Mouse (Mus musculus): ENCODE measurements around the gene Pycr1.

DNA sequence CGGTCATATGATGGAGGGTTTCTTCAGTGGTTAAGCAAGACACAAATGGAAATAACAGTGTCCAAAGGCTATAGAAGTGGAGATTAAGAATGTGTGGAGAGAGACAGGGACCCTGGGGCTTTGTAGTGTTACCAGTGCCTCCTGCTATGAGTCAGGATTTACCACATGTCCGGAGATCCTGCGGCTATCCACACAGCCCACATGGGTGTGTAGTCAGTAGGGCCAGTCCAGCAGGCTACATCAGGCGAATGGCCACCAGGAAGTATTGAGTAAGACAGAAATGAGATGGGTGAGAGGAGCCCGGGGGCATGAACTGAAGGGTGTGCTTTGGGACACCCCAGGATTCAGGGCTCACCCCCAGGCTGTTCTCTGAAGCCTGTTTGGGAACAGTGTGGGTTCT lies 39.1 kb upstream of the Pycr1 start:
- no peak for TF ChIP-seq CTCF (IDR thresholded peaks at IDR 0.05; ENCODE audit: low read depth)
- TF ChIP-seq EP300 (IDR thresholded peaks at IDR 0.05; ENCODE audit: low read depth): no peak

All from heart, postnatal 0 days (tissue).